Mouse (Mus musculus) MEL (cell line): ENCODE results near the gene Adcy1.

Experiments used
- CTCF ChIP-seq, 3 experiments: IDR thresholded peaks in 2 of 3; conservative IDR thresholded peaks in 1 of 3; 2 replicates each; pipeline ENCODE4 v1.5.1; 2011 to 2012; ENCODE audit warnings: low read length in 3 of 3, low read depth in 2 of 3, mild to moderate bottlenecking in 2 of 3, improper control_type of control experiment in 1 of 3, inconsistent platforms in 1 of 3, mixed read lengths in 1 of 3, moderate library complexity in 1 of 3; ENCODE audit not compliant: control insufficient read depth in 1 of 3, insufficient read depth in 1 of 3, poor library complexity in 1 of 3, severe bottlenecking in 1 of 3
- E2F4 ChIP-seq: IDR thresholded peaks from 2 replicates; pipeline ENCODE4 v1.6.1; 2011; ENCODE audit warnings: low read depth, low read length, improper control_type of control experiment, borderline replicate concordance
- GATA1 ChIP-seq: IDR thresholded peaks from 2 replicates; pipeline ENCODE4 v1.6.1; 2011; ENCODE audit warnings: low read depth, low read length, improper control_type of control experiment
- JUND ChIP-seq: IDR thresholded peaks from 2 replicates; pipeline ENCODE4 v1.6.1; 2011; ENCODE audit warnings: low read depth, mild to moderate bottlenecking, improper control_type of control experiment, low read length
- MAX ChIP-seq: IDR thresholded peaks from 2 replicates; pipeline ENCODE4 v1.6.1; 2011; ENCODE audit warnings: low read length, improper control_type of control experiment
- MAZ ChIP-seq: IDR thresholded peaks from 2 replicates; pipeline ENCODE4 v1.6.1; 2012; ENCODE audit warnings: low read depth, mild to moderate bottlenecking, inconsistent platforms, low read length, improper control_type of control experiment
- NRF1 ChIP-seq: IDR thresholded peaks from 2 replicates; pipeline ENCODE4 v1.6.1; 2014; ENCODE audit warnings: low read depth, mild to moderate bottlenecking, inconsistent platforms, low read length, improper control_type of control experiment, moderate library complexity; ENCODE audit not compliant: poor library complexity, insufficient read depth, severe bottlenecking
- POLR2A ChIP-seq, 2 experiments: IDR thresholded peaks; 2 replicates each; pipeline ENCODE4 v1.6.1; 2011 to 2012; ENCODE audit warnings: low read length in 2 of 2, mild to moderate bottlenecking in 2 of 2, control low read depth in 1 of 2, improper control_type of control experiment in 1 of 2, low read depth in 1 of 2, moderate library complexity in 1 of 2; ENCODE audit not compliant: control insufficient read depth in 1 of 2, insufficient read depth in 1 of 2, poor library complexity in 1 of 2
- TAL1 ChIP-seq: IDR thresholded peaks from 2 replicates; pipeline ENCODE4 v1.6.1; 2012; ENCODE audit warnings: mild to moderate bottlenecking, inconsistent platforms, low read length, moderate library complexity, mixed read lengths
- ZKSCAN1 ChIP-seq: IDR thresholded peaks from 2 replicates; pipeline ENCODE4 v1.6.1; 2012; ENCODE audit warnings: low read depth, mild to moderate bottlenecking, inconsistent platforms, low read length, improper control_type of control experiment, moderate library complexity

GRCm38 (mm10) chr11:7153081-7153480 lies 89.8 kb downstream of the Adcy1 start:
- TF ChIP-seq TAL1 (no peak), MAX (no peak), CTCF (IDR thresholded peaks at IDR 0.05 in 2 of 3, conservative IDR thresholded peaks at IDR 0.05 in 1 of 3; ENCODE audit: control insufficient read depth in 1 of 3, insufficient read depth in 1 of 3, low read depth in 2 of 3, low read length in 3 of 3, poor library complexity in 1 of 3, severe bottlenecking in 1 of 3) (no peak), ZKSCAN1 (no peak), POLR2A (IDR thresholded peaks at IDR 0.05; ENCODE audit: control insufficient read depth in 1 of 2, insufficient read depth in 1 of 2, low read depth in 1 of 2, low read length in 2 of 2, poor library complexity in 1 of 2) (no peak), MAZ (no peak), NRF1 (no peak), JUND (no peak), GATA1 (no peak), E2F4 (no peak)
